Mouse (Mus musculus) cortical plate, adult 2 months (tissue): ENCODE results near the gene Ccdc8.

ENCODE experiments used
- CTCF ChIP-seq: fragments of 200-500 bp; IDR thresholded peaks from 2 replicates; pipeline ENCODE4 v1.5.1; 2011; ENCODE audit warnings: mild to moderate bottlenecking, control low read depth, low read length; ENCODE audit not compliant: insufficient read depth; ENCODE audit errors: extremely low read depth
- POLR2A ChIP-seq: fragments of 200-500 bp; IDR thresholded peaks from 2 replicates; pipeline ENCODE4 v1.6.1; 2011; ENCODE audit warnings: mild to moderate bottlenecking, low read length, control low read depth; ENCODE audit not compliant: insufficient read depth; ENCODE audit errors: extremely low read depth

DNA sequence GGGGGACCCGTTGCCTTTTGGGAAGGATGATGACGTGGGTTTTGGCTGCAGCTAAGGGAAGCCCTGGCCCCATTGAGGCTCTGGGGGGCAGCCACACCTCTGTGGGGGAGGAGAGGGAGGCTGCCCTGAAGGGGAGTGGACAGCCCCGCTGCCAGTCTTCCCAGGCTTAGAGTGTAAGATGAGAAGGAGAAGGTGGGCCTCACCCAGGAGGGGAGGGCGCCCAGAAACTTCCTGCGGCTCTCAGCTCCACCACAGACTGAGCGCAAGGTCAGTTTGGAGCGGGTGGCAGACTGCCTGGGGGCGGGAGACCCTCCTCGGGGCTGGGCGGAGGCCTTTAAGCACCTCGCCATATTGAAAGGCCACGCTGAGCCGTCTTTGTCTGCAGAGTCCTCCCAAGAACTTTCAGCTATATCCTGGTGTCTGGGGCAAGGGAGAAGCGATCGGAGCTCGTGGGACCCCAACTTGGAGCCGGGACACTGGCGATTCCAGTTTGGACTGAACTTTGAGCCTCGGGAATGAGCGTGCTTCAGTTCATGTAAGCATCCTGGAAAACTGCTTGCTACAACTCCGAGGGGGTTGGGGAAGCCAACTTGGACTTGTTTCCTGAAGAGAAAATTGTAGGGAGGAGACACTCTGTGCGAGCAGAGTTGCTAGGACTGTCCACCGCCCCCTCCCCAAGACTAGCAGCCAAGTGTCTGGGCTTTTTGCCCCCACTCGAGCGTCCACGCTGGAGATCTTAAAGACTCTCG, 1.3 kb downstream of the Ccdc8 start:
- TF ChIP-seq CTCF: no peak
- TF ChIP-seq POLR2A: 0 out of 2 replicates have a peak, but pooled peaks have one; percentile 16
